ENCODE assay signal across 29 mouse cellular contexts in the genomic region with DNA sequence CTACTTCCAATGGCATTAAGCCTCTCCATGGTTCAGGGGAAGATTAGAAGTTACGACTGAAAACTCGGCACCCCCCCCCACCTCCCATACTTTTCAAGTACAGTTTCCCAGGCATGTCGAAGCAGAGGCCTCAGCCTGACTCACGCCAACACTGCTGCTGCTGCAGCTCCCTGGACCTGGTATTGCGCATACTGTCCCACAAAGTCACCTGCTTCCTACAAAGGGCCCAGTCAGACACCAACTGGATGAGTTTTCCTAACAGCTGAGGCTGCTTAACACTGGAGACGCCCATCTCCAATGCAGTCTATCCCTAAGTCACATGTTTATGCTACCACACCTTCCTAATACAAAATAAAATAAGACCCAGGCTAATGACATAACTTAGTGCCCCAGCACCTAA.
"Had no signal": no experiment of that assay in that cellular context is flagged by ENCODE, and none has a peak within 500 bp of the region (broad histone marks: within the 10 kb centered on the region; RNA-seq: fewer than 3 reads in every experiment).

No protein-coding gene starts in this region.

- H3K4me2 ChIP-seq: heart, embryonic 11.5 days; heart, embryonic 12.5 days; heart, embryonic 13.5 days; heart, embryonic 15.5 days; hindbrain, embryonic 12.5 days; hindbrain, embryonic 13.5 days; hindbrain, embryonic 14.5 days; hindbrain, embryonic 15.5 days; intestine, embryonic 15.5 days; kidney, embryonic 15.5 days had no signal

- H3K27me3 ChIP-seq: heart, embryonic 12.5 days; heart, embryonic 13.5 days; heart, embryonic 15.5 days; hindbrain, embryonic 12.5 days; hindbrain, embryonic 13.5 days; hindbrain, embryonic 15.5 days; intestine, embryonic 15.5 days; kidney, embryonic 15.5 days had no signal

- H3K4me3 ChIP-seq: heart, embryonic 10.5 days; heart, embryonic 12.5 days; heart, embryonic 13.5 days; heart, embryonic 15.5 days; hindbrain, embryonic 10.5 days; hindbrain, embryonic 12.5 days; hindbrain, embryonic 13.5 days; hindbrain, embryonic 15.5 days; intestine, embryonic 15.5 days; kidney, embryonic 15.5 days; layer of hippocampus, adult 2 months; left cerebral cortex, adult 2 months had no signal

- H3K36me3 ChIP-seq: heart, embryonic 10.5 days; heart, embryonic 12.5 days; heart, embryonic 13.5 days; heart, embryonic 15.5 days; hindbrain, embryonic 10.5 days; hindbrain, embryonic 12.5 days; hindbrain, embryonic 13.5 days; hindbrain, embryonic 15.5 days; intestine, embryonic 15.5 days; kidney, embryonic 15.5 days had no signal

- DNase-seq: heart, postnatal 10 days; heart, postnatal 14 days; heart, postnatal 36 days; kidney, adult 11 months; kidney, adult 18-20 months; kidney, adult 2 months; kidney, adult 8-10 months; kidney, adult 9 months; kidney, postnatal 10 days; kidney, postnatal 14 days; kidney, postnatal 25 days; kidney, postnatal 36 days; kidney, postnatal 4 days; layer of hippocampus, adult 9-11 months; layer of hippocampus, postnatal 36 days had no signal
